Mouse (Mus musculus) heart, adult 10 weeks (tissue): ENCODE results near the gene Rhox3a. TPM values are rescaled to one million over a fixed set of nuclear protein-coding genes. Genes with fewer than 3 reads are reported as not detected.

Experiments used
- polyA plus RNA-seq: library from polyadenylated mRNA; stranded (reverse); fragments of 350-450 nt; fragmentation: Illumina TruSeq; extraction: RNeasy Lipid Tissue Mini Kit (QIAGEN cat#74804); gene quantifications from one replicate; pipeline ENCODE4 v1.2.3, GENCODE M21; 2014; ENCODE audit warnings: low read depth, low replicate concordance

Gene Rhox3a
- not detected for polyA plus RNA-seq

DNA sequence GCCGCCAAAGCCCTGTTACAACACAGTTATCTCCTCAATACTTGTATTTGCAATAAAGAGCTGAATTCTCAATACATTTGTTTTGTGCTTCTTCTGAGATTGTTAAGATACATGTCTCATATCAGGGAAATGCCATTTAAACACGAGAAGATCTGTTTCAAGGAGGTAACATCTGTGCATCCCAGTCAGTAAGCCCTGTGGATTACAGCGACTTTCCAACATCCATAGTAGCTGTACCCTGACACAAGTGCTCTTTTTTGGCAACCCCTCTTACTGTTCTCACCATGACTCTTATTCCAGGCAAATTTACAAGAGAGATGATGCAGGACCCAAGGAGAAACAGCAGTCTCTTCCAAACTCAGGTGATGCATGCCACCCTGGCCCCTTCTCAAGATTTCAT, at the start of gene Rhox3a:
Rhox3a (plus strand) TSS at position 301 of the 400 bp plus-strand sequence.

GRCm38 (mm10) chrX:37210941-37211340, 38.8 kb upstream of the Rhox3a start, which contains the start of gene Gm9:
Gene Gm9, minus strand, starts transcription at chrX:37211041.

DNA sequence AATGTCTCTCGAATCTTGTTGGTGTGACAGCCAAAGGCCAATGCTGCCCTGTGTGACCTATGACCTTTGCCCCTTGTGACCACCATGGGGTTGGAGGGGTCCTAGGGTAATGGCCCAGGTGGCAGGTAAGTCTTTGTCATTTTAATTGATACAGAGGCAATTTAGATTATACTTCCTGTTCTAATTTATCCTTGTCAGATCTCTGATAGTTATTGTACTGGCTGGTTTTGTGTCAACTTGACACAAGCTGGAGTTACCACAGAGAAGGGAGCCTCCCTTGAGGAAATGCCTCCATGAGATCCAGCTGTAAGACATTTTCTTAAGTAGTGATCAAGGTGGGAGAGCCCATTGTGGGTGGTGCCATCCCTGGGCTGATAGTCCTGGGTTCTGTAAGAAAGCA, 27.6 kb upstream of the Rhox3a start, which contains the start of gene Rhox1:
Rhox1 (minus strand) TSS at position 101 of the 400 bp plus-strand sequence.

DNA sequence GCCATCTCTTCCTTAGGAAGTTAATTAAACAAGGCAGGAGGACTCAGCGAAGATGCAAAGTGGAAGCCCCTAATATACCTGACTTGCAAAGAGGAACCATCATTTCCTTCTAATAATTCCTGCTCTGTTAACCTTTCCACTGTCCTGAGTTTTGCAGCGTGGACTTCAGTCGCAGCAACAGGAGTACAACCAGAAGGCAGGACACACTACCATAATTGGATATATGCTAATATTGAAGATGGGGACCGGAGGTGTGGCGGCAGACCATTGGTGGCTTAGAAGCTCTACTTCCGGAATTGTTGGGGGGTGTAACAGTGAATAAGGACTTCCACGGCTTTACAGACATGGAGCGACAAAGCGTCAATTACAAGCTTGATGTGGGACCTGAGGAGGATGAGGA, 5.0 kb upstream of the Rhox3a start, which contains the start of gene Rhox2a:
Rhox2a (plus strand) TSS at position 301 of the 400 bp plus-strand sequence.

GRCm38 (mm10) chrX:37265038-37265437, 15.3 kb downstream of the Rhox3a start, which contains the start of gene Rhox4a:
Gene Rhox4a, plus strand, starts transcription at chrX:37265338.

Other genes with a start within 250 kb of the Rhox3a start
- gene Sowahd, start 201.1 kb upstream of the Rhox3a start, polyA plus RNA-seq = not detected
- 275 TPM for gene Rpl39, start 164.5 kb upstream of the Rhox3a start, polyA plus RNA-seq
- gene Upf3b, start 139.6 kb upstream of the Rhox3a start, polyA plus RNA-seq = 19.8 TPM
- gene Nkap, start 123.1 kb upstream of the Rhox3a start, polyA plus RNA-seq = 7.0 TPM
- gene Akap14, start 81.1 kb upstream of the Rhox3a start, polyA plus RNA-seq = not detected
- 1,300 TPM for gene Ndufa1, start 58.8 kb upstream of the Rhox3a start, polyA plus RNA-seq
- 3.8 TPM for gene Rnf113a1, start 58.7 kb upstream of the Rhox3a start, polyA plus RNA-seq
- gene Gm9, start 38.9 kb upstream of the Rhox3a start, polyA plus RNA-seq = not detected
- gene Rhox1, start 27.7 kb upstream of the Rhox3a start, polyA plus RNA-seq = not detected
- gene Rhox2a, start 4.9 kb upstream of the Rhox3a start, polyA plus RNA-seq = not detected
- not detected for gene Rhox4a, start 15.4 kb downstream of the Rhox3a start, polyA plus RNA-seq
- gene Rhox3a2, start 130.1 kb downstream of the Rhox3a start, polyA plus RNA-seq = not detected
- not detected for gene Rhox4a2, start 140.9 kb downstream of the Rhox3a start, polyA plus RNA-seq
- not detected for gene Rhox2b, start 162.1 kb downstream of the Rhox3a start, polyA plus RNA-seq
- not detected for gene Rhox4b, start 182.6 kb downstream of the Rhox3a start, polyA plus RNA-seq
- gene Rhox2c, start 203.8 kb downstream of the Rhox3a start, polyA plus RNA-seq = not detected
- not detected for gene Rhox3c, start 208.7 kb downstream of the Rhox3a start, polyA plus RNA-seq
- not detected for gene Rhox4c, start 230.4 kb downstream of the Rhox3a start, polyA plus RNA-seq
- gene Rhox2d, start 243.5 kb downstream of the Rhox3a start, polyA plus RNA-seq = not detected